Mouse (Mus musculus) cerebellum, adult 2 months (tissue): ENCODE data around the gene Cyp2c67.

Source experiments
- CTCF ChIP-seq: fragments of 200-500 bp; IDR thresholded peaks from 2 replicates; pipeline ENCODE4 v1.5.1; 2011; ENCODE audit warnings: low read depth, mild to moderate bottlenecking, control low read depth, low read length, moderate library complexity, borderline replicate concordance; ENCODE audit not compliant: insufficient read depth
- POLR2A ChIP-seq: fragments of 200-500 bp; IDR thresholded peaks from 2 replicates; pipeline ENCODE4 v1.6.1; 2011; ENCODE audit warnings: low read length, control low read depth, borderline replicate concordance; ENCODE audit not compliant: insufficient read depth

GRCm38 (mm10) chr19:39647519-39647918 is 1.3 kb downstream of the Cyp2c67 start:
- no peak for TF ChIP-seq CTCF
- TF ChIP-seq POLR2A = no peak
